Mouse (Mus musculus) right cerebral cortex, postnatal 4 days (tissue): ENCODE data around the gene Rims4.

Experiments
- DNase-seq: peaks from one replicate; pipeline ENCODE4 v3.0.0-alpha.2; 2022

The Rims4 gene

DNA sequence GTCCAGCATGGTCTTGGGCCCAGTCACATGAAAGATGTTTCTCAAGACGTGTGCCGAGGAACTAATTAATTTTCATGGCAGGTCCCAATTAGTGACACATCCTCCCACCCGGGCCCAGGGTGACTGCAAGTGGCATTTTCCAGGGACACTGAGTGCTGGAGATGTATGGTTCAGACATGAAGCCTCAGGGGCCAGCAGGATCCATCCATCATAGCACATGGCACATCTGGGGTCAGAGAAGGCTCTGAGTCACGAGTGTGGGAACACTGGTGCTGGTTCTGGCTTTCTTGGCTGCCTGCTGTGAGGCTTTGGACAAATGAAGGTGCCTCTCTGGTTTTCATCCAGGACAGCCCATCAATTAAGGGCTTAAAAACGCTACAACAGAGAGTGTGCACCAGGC is 11.4 kb downstream of the Rims4 start:
- no peak for DNase-seq

DNA sequence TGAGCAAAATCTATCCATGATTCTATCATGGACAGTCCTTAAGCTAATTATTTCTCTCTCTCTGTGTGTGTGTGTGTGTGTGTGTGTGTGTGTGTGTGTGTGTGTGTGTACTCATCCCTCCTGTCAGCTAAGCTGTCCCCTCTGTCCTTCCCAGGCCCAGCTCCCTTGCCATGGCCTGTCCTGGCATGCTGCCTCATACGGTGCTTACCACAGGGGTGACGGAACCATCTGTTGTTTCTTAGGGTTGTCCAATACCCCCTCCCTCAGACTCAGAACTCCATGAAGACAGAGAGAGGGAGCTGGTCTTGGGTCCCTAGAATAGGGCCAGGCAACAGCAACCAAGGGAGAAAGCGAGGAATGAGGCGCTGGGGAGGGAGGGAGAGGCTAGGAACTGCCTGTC is 14.2 kb downstream of the Rims4 start:
- no peak for DNase-seq

DNA sequence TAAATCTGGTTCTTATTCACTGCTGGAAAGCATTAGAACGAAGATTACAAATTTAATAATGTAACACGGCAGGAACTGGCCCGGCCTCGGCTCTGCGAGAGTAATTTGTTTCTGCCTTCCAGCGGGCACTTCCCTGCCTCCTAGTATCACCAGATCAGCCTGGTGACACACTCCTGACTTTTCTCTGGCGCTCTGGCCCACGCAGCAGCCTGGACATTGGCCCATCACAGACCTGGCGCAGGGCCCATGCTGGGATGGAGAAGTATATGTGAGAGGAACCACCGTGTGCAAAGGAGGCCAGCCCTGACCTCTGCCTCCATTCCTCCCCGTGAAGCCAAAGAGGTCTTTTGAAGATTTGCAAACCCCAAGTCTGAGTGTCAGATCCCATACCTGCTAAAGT is 15.0 kb downstream of the Rims4 start:
- no peak for DNase-seq

DNA sequence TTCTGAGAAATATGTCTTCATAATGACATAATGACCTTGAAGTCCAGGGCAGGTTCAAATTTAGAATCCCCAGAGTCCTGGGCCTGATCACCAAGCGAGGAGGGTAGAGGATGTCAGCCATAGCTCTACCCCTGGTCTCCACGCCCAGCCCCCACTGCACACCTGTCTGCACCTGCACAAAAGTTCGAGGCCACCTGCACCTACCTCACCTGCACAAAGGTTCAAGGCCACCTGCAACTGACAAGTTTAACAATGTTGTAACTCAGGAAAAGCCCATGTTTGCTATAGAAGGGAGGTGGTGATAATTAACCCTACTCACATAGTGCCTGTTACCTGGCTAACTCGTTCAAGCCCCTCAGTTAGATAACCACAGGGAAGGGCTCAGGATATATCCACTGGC is 16.0 kb downstream of the Rims4 start:
- no peak for DNase-seq

DNA sequence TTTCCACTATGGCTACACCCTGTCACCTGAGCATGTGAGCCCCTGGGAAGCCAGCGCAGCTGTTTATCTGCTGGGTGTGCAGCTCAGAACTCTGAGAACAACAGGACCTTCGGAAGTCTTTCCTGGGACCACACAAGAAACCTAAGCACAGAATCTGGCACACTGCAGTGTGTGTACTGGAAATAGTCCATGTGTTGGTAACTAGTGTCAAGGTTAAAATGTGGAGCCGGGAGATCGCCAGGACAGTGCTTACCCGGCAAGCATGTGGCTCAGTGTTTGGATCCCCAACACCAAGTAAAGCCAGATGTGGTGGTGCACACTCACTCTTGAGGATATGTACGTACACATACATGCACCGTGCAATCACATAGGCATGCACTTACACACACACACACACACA is 17.4 kb downstream of the Rims4 start:
- DNase-seq, result no peak

DNA sequence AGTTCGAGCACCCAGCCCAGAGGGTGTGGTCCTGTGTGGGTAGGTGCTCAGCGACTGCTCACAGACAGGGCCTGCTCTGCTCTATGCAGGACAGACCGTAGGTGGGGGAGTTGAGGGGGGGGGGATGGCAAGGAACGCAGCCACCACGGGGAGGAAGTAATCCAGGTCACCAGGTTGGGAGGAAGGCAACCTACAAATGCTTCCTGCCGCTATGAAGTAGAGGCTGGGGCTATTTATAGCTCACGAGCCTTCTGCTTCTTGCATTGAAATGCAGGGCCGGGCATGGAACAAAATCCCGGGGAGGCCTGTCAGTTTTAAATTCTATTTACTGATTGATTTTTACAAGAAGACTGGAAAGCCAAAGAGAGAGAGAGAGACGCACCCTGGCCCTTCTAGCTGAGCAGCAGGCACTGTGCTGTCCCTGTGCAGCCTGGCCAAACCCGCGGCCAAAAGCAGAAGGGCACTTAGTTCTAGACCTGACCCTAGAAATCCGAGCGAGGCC is 18.5 kb downstream of the Rims4 start:
- DNase-seq, result no peak

DNA sequence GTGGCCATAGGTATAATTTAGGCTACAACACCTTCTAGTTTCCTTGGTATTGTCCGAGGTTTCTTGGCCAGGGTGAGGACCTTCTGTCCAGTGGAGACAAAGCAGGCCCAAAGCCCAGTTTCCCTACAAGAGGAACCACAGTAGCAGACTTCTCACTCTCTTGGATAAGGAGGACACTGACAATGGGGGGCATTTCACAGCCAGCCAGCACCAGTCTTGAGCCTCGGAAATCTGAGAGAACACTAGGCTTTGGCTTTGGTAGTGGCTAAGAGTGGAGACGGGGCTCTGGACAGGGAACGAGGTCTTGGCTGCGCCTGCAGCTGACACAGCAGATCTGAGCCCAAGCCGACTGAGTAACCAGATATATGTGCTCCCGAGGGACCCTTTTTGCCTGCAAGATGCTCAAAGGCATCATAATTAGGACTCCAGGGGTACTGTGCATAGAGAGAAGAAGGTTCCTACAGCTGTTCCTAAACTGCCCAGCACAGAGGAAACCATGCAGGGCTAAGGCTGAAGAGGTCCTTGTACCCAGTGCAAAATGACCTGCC is 20.4 kb downstream of the Rims4 start:
- no peak for DNase-seq

DNA sequence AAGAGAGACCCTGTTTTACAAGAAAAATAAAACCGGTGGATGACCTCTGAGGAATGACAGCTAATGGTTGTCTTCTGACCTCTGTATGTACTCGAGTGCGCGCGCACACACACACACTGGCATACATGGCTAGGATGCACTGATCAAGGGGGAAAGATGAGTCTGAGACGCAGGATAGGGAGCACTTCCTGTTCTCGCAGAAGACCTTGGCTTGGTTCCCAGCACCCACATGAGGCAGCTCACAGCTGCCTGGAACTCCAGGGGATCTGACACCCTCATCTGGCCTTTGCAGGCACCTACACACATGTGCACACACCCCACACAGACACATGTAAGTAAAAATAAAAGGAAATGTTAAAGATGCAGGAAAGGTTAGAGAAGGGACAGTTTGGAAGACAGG is 21.5 kb downstream of the Rims4 start:
- DNase-seq, result no peak

DNA sequence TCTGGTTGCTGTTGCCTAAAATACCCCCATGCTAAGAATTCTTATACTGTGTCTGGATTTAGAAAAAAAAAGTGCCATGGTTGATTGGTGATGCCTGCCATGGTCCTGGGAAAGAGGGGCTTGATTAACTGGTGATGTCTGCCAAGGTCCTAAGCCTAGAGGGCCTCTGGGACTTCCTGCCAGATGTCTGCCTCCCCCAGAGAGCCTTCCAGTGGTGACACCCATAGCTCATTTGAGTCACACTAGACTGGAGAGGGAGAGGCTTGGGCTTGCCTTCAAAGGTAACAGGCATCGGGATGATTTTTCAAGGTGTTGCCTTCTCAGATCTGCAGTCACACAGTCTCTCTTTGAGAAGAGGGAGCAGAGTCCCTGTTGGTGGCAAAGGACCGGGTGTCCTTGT is 23.3 kb downstream of the Rims4 start:
- no peak for DNase-seq

DNA sequence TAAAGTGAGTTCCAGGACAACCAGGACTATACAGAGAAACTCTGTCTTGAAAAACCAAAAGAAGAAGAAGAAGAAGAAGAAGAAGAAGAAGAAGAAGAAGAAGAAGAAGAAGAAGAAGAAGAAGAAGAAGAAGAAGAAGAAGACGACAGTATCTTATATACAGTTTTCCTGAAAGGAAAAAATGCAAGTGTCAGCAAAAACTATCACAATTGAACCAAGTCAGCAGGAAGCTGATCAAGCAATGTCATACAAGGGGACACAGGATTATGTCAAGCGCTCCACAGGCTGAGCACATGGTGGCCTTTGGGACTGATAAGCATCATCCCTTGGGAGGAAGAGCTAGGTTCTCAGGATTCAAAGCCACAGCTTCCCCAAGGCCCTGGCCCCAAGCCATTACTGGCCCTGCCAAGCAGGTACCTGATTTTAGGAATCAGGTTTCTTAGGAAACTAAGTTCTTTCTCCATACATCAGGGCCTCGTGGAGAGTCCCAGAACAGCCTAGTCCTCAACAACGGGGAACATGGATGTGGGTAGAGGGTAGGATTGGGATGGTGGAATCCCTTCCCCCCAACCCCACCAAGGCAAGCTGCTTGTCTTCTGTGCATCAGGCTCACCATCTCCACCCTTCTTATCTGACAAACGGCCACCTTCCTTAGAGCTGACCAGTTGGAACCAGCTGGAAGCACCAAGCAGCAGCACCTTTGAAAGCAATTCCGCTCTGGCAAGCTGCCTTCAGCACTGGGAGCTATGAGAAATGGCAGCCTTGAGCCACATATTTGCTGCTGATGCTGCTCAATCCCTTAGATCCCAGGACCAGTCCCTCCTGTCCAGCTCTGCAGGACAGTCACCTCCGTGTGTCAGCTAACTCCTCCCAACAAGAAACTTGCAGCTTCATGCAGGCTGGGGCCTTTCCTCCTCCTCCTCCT is 24.8 kb downstream of the Rims4 start:
- DNase-seq, result no peak

DNA sequence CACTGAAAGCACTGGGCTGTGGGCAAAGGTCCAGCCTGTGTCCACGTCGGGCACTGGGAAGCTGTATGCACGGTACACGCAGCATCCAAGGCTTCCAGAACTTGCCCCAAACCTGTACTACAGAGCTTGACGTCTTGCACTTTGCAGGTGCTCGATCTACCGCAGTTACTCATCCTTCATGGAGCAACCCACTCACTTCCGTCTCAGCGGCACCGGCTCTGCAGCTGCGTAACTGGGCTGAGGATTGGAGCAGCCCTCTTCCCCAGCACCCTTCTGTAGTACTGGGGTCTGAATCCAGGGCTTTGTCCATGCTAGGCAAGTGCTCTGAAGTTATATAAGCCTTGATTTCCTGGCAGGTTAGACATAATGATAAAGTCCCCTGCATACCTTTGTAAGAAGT is 27.2 kb downstream of the Rims4 start:
- DNase-seq, result no peak

DNA sequence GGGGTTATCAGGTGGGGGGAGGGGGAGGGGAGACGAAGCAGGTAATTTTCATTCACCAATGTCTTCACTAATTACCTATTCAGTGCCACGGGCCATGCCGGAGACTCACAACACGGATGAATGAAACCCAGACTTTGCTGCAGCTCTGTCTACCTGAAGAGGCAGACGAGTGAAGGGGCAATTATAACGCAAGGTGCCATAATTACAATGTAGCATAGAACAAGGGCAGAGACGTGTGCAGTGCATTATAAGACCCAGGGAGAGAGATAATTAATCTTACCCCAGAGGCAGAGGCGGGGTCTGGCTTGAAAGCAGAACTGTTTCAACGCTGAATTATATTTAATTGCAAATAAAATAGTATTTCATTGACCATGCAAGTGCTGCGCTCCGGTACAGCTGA is 27.9 kb downstream of the Rims4 start:
- no peak for DNase-seq

DNA sequence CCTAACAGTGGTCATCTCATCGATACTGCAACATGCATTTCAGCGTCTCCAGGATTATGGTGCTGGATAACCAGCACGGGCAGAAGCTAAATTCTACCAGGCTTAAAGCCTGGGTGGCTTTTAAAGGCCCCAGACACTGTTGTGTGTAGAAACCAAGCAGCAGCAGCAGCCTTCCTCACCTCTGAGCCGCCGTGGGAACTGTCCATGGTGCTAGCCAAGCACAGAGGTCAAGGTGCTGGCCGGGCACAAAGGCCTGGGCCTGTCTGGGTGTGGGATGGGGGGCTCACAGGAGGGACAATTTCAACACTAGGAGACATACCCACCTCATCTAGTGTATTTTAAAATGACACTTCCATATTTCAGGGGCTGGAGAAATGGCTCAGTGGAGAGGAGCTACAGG is 29.1 kb downstream of the Rims4 start:
- DNase-seq, result no peak

DNA sequence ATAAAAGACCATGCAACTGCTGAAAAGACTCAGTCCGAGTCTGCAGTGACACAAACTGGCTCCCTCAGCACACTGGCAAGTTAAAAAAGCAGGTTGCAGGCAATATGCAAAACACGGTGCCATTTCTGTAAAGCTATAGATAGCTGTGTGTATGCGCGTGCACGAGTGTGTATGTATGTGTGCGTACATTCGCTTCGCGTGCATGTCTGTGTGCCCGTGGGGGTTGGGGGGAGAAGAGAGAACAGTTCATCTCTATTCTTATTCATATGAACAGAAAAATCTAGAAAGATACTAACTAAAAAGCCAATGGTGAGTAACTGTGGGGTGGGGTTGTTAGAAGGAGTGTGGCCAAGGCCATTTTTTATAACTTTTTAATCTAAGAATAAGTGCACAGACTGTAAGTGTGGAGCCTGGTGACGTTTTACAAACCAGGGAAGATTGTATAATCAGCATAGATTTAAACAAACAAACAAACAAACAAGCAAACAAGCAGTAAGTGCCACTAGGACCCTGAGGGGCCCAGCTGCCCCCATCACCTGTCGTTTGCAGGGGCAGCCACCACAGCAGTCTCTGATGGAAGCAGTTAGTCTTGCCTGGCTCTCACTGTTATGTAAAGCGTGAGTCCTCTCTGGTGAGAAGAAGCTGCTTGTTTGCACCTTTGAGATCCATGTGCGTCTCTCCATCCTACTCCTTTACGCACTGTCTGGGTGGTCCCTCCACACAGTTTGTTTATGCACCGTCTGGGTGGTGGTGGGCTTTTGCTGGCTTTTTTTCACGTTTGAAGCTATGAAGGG is 35.4 kb downstream of the Rims4 start:
- no peak for DNase-seq

DNA sequence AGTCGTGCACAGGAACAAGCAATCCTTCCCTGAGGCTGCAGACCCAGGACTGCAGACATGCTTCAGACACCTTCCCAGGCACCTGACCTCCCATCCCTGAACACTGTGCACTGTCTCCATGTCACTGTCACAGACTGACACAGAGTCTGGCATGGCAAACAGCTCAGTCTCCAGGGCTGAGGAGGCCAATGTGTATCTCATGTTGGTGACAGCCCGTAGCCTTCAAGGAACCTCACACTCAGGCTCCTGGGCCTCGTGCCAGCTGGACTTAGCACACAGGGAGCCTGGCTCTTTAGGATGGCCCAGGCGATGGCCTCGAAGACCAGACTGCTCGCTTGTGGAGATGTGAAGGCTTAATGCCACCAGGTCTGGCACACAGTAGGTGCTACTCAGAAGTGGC is 37.6 kb downstream of the Rims4 start:
- DNase-seq, result peak; percentile 44

DNA sequence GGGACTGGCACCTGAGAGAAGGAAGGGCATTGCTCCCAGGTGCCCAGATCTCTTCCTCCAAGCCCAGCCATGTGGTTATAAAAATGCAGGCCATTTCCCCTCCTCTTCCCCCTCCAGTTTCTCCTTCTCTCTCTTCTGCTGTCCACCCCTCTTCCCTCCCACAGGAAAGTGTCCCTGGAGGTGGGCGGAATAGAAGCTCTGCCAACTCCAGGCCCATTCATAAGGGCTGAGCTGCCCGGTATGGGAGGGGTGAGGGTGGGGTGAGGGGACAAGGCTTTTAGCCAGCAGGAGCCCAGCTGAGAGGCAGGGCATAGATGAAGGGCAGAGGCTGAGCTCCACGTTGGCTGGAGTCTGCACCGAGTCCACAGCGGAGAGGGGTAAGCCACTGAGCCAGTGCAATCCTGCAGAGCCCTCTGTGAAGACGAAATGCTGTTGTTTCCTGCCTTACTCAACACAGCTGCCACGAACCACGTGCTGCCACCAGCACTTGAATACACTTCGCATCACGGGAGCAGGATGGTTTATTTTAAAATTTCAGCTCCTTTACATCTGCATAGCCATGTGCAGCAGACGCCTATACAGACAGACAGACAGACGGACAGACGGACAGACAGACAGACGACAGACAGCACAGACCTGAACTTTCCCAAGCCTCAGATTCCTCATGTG is 41.5 kb downstream of the Rims4 start:
- no peak for DNase-seq

DNA sequence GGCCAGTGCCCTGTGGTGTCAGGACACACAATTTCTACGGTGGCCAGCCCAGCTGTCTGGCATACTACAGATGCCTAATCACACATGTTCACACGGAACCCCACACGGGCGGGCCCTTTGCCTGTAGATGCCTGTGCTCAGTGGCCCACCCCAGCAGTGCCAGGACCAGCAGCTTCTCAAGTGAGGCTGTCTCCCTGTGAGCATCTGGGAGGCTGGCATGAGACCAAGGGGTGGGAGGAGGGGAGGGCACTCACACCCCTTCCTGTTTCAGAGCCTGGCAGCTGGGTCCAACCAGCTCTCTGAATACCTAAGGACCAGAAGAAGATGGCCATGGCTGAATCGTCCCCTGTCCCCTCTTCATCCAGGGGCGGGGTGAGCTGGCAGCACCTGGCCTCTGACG is 43.0 kb downstream of the Rims4 start:
- peak; percentile 55 for DNase-seq

DNA sequence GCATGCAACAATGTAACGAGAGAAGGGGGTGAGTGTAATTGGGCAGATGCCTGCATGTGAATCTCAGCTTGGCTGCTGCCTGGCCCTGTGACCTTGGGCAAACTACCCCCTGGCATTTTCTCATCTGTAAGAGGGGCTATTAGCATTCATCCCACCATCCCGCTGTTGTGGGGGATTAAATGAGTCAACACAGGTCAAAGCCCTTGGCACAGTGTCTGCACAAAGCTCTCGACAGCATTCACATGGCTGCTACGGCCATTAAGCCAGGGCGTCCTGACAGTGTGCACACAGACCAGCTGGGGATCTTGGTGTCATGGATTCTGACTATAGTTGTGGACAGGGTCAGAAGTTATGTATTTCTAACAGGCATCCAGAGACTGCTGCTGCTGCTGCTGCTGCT is 43.6 kb downstream of the Rims4 start:
- no peak for DNase-seq

DNA sequence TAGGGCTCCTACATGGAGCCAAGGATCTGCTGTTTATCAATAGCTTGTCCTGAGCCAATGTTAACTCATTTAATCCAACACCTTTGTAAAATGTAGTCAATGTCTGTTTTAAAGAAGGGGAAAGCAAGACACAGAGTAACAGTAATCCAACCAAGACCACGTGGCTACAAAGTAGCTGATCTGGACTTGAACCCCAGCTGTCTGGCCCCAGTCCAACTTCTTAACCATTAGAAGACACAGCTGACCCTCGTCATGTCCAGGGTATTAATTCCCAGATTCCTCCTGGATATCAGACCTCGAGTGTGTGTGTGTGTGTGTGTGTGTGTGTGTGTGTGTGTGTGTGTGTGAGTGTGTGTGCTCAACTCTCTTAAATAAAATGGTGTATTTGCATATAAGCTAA is 46.6 kb downstream of the Rims4 start:
- no peak for DNase-seq

DNA sequence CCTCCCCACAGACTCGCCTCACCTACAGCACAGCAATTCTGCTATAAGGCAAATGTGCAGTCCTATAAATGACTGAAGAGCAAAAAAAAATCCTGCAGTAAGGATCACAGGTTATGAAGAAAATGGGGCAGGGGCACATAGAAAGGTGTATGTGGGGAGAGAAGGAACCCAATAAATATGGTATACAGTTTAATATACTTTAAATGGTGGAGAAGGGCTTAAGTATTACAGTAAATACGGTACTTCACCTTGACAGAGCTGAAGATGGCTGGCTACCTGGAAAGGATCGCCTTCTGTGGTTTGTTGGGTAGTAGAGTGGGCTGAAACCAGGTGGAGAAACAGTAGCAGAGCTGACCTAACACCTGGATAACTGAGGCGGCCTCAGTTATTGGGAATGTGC is 47.2 kb downstream of the Rims4 start:
- DNase-seq, result no peak

DNA sequence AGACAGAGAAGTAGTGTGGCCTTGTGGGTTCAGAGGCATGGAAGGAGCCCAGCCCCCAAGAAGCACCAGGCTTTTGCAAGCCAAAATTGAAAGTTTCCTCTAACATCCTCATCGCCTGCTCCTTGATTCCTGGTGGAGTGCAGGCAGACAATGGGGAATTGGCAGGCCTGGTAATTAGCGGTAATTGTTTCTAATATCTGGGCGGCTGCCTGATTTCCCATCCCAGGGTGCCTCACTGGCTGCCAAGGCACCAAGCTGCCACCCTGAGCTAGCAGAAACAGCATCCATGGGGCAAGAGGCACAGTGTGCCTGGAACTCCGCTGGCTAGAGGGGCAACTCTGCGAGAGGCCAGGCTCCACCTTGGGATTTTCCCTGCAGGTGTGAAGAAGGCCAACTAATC is 48.7 kb downstream of the Rims4 start:
- no peak for DNase-seq

DNA sequence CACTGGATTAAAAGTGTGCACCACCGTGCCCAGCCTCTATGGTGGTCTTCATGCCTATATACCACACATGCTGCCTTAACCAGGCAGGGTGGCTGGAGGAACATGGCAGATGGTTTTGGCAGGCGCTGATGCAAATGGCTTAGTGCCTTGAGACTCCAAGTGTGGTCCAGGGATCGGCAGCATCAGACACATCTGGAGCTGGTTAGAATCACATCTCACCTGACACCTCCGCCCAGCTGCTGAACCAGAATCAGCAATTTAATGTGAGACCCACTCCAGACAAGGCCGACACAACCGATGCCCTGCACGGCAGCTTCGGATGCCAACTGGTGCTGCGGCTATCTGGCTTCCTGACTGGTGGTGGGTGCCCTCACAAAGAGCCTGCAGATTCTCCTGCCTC is 52.4 kb downstream of the Rims4 start:
- no peak for DNase-seq

DNA sequence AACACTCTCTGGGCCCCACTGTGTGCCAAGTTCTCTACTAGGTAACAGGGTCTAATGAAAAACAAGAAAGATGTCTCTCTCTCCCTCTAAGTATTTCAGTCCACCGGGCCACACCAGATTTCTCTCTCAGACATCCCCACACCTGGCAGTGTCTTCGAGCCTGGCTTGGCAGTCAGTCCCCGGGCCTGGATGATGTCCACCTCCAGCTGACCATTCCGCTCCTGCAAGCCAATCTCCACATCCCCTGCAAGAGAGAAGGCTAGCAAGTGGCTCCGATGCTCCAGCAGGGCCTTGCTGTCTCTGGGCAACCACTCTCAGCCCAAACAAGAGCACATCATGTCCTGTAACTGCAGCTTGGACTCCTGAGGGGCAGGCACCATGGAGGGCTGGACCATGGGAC is 53.2 kb downstream of the Rims4 start:
- DNase-seq, result no peak
